Mouse (Mus musculus) bone marrow macrophage, adult 2 months (primary cell): ENCODE data around the gene Cdh13.

Source experiments
- CTCF ChIP-seq: IDR thresholded peaks from 2 replicates; pipeline ENCODE4 v1.5.1; 2012; ENCODE audit warnings: low read depth, mild to moderate bottlenecking, low read length, moderate library complexity
- POLR2A ChIP-seq: IDR thresholded peaks from 2 replicates; pipeline ENCODE4 v1.6.1; 2012; ENCODE audit warnings: mild to moderate bottlenecking, low read depth, low read length, borderline replicate concordance

- TF ChIP-seq POLR2A (no peak), CTCF (no peak)
Measured at GRCm38 (mm10) chr8:118679347-118679746, 395.8 kb downstream of the Cdh13 start.
